Mouse (Mus musculus): ENCODE data around the gene Vmn2r81. TPM values are rescaled to one million over a fixed set of nuclear protein-coding genes. Genes with fewer than 3 reads are reported as not detected.
A peak's percentile ranks its signal among the peaks of the same experiment; 100 is the strongest.
"Not testable (repeated sequence)": the region's sequence is repeated elsewhere in the genome, so short reads cannot be mapped to it uniquely, and the experiment has no call there.

Gene Vmn2r81
- polyA plus RNA-seq (2015; fragmentation: Nextera tagmentation; extraction: Ambion mirVana) = not detected in 2 replicates

- H3K4me1 ChIP-seq; H3K27ac ChIP-seq; H3K9me3 ChIP-seq; H3K36me3 ChIP-seq (replicated peaks); H3K9ac ChIP-seq; H3K4me2 ChIP-seq; H3K4me3 ChIP-seq; ATAC-seq (replicated peaks); H3K27me3 ChIP-seq (replicated peaks): not testable (repeated sequence)
- WGBS = 71% methylated on average over 3 of the region's 3 CpGs
These were observed at the start of gene Vmn2r81 for GRCm38 (mm10) chr10:79247392-79247791. Gene Vmn2r81 (plus strand): TSS chr10:79247692.

- WGBS = 91% methylated on average over 1 of the region's 1 CpGs
These were observed 47.5 kb upstream of the Vmn2r81 start for GRCm38 (mm10) chr10:79199973-79200372.

DNA sequence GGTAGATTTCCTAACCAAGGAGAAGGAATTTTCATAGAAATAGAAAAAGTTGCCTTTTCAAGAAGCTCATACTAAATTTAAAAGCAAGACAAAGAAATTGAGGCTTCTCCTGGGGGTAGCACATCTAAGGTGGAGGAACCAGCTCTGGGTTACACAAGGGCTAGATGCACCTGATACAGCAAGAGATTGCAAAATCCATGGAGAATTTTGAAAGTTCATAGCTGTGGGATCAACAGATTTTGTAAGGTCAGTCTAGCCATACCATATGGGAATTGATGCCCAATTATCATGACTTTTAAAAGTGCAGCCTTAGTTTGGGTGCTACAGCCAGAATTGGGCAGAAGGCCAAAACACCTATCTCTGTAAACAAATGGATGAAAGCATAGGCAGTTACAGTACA, 27.1 kb upstream of the Vmn2r81 start:
- no peaks in the 10 kb centered on the region for H3K36me3 ChIP-seq (replicated peaks)
- no peaks in the 10 kb centered on the region for H3K4me1 ChIP-seq
- H3K27ac ChIP-seq = no peak overlapping the region
- H3K9ac ChIP-seq = no peak overlapping the region
- no peak overlapping the region for H3K4me3 ChIP-seq
- no peak overlapping the region for H3K4me2 ChIP-seq
- ATAC-seq (replicated peaks) = no peak
- H3K27me3 ChIP-seq (replicated peaks) = no peaks in the 10 kb centered on the region
- no peaks in the 10 kb centered on the region for H3K9me3 ChIP-seq

More at GRCm38 (mm10) chr10:79199973-79200372, 47.5 kb upstream of the Vmn2r81 start:
- H3K9me3 ChIP-seq; H3K9ac ChIP-seq; H3K27me3 ChIP-seq (replicated peaks); H3K4me3 ChIP-seq; H3K4me1 ChIP-seq; ATAC-seq (replicated peaks); H3K36me3 ChIP-seq (replicated peaks); H3K4me2 ChIP-seq; H3K27ac ChIP-seq: not testable (repeated sequence)

GRCm38 (mm10) chr10:79221606-79222005, 25.9 kb upstream of the Vmn2r81 start:
- no peak overlapping the region for H3K4me3 ChIP-seq
- ATAC-seq (replicated peaks) = no peak
- no peaks in the 10 kb centered on the region for H3K36me3 ChIP-seq (replicated peaks)

GRCm38 (mm10) chr10:79222214-79222613, 25.3 kb upstream of the Vmn2r81 start:
- Histone ChIP-seq H3K27me3 (replicated peaks) (no peaks in the 10 kb centered on the region), H3K4me3 (no peak overlapping the region), H3K9me3 (no peaks in the 10 kb centered on the region), H3K27ac (no peak overlapping the region), H3K9ac (no peak overlapping the region), H3K4me2 (no peak overlapping the region), H3K4me1 (no peaks in the 10 kb centered on the region), H3K36me3 (replicated peaks) (no peaks in the 10 kb centered on the region)
- WGBS = 55% methylated on average over 7 of the region's 7 CpGs
- ATAC-seq (replicated peaks) = no peak

More at GRCm38 (mm10) chr10:79221606-79222005, 25.9 kb upstream of the Vmn2r81 start:
- H3K9me3 ChIP-seq = no peaks in the 10 kb centered on the region
- H3K9ac ChIP-seq = no peak overlapping the region
- no peaks in the 10 kb centered on the region for H3K4me1 ChIP-seq
- no peaks in the 10 kb centered on the region for H3K27me3 ChIP-seq (replicated peaks)
- no peak overlapping the region for H3K4me2 ChIP-seq
- no peak overlapping the region for H3K27ac ChIP-seq

- peak overlapping the region; percentile 38 for H3K4me3 ChIP-seq
- H3K4me1 ChIP-seq; H3K9ac ChIP-seq; H3K27me3 ChIP-seq (replicated peaks); H3K9me3 ChIP-seq; H3K36me3 ChIP-seq (replicated peaks): not testable (repeated sequence)
- H3K4me2 ChIP-seq = peak overlapping the region; percentile 44
- H3K27ac ChIP-seq = 0 out of 2 replicates have a peak overlapping the region, but pooled peaks have one; percentile 50
- 9% methylated on average over 16 of the region's 16 CpGs for WGBS
- ATAC-seq (replicated peaks) = peak; percentile 62; the same call in 1 of the 2 replicates
These were observed 74.7 kb downstream of the Vmn2r81 start for GRCm38 (mm10) chr10:79322033-79322736.

- no peak overlapping the region for H3K9ac ChIP-seq
- no peaks in the 10 kb centered on the region for H3K9me3 ChIP-seq
- H3K36me3 ChIP-seq (replicated peaks) = no peaks in the 10 kb centered on the region
- no peaks in the 10 kb centered on the region for H3K27me3 ChIP-seq (replicated peaks)
- no peaks in the 10 kb centered on the region for H3K4me1 ChIP-seq
- H3K4me3 ChIP-seq = no peak overlapping the region
- H3K27ac ChIP-seq = no peak overlapping the region
- 0 out of 2 replicates have a peak, but pooled peaks have one; percentile 30 for ATAC-seq (replicated peaks)
- H3K4me2 ChIP-seq = peak overlapping the region; percentile 44; the same call in 1 of the 2 replicates
These were observed 75.2 kb downstream of the Vmn2r81 start for GRCm38 (mm10) chr10:79322737-79323086.

Other genes starting within 250 kb of the Vmn2r81 start
- not detected in 2 replicates for gene Olfr1351, start 235.2 kb upstream of the Vmn2r81 start, polyA plus RNA-seq (2015; fragmentation: Nextera tagmentation; extraction: Ambion mirVana)
- 0.86 and 1.0 TPM in 2 replicates for gene Olfr57, start 219.0 kb upstream of the Vmn2r81 start, polyA plus RNA-seq (2015; fragmentation: Nextera tagmentation; extraction: Ambion mirVana)
- 57.0 and 60.1 TPM in 2 replicates for gene 2610008E11Rik, start 150.1 kb upstream of the Vmn2r81 start, polyA plus RNA-seq (2015; fragmentation: Nextera tagmentation; extraction: Ambion mirVana)
- gene Vmn2r80, start 98.9 kb upstream of the Vmn2r81 start, polyA plus RNA-seq (2015; fragmentation: Nextera tagmentation; extraction: Ambion mirVana) = not detected in 2 replicates
- not detected in 2 replicates for gene Vmn2r82, start 108.8 kb downstream of the Vmn2r81 start, polyA plus RNA-seq (2015; fragmentation: Nextera tagmentation; extraction: Ambion mirVana)
- gene Vmn2r83, start 221.0 kb downstream of the Vmn2r81 start, polyA plus RNA-seq (2015; fragmentation: Nextera tagmentation; extraction: Ambion mirVana) = 0.08 TPM in 1 of 2 replicates, not detected in the other